Mouse (Mus musculus) lung, embryonic 16.5 days (tissue): ENCODE measurements around the gene Frmd4a. TPM values are rescaled to one million over a fixed set of nuclear protein-coding genes. Genes with fewer than 3 reads are reported as not detected.

ENCODE experiments used
- ATAC-seq: fragments of 200-750 bp; cut with Nextera tagmentation; 2 replicates; pipeline ENCODE4 v1.8.0; 2017; ENCODE audit warnings: low read depth, mild to moderate bottlenecking, moderate library complexity
- H3K27ac ChIP-seq: fragments of 300-500 bp; sonication (generic); 2 replicates; pipeline ENCODE4 v1.5.1; 2014; ENCODE audit warnings: mild to moderate bottlenecking, control low read depth, low read length
- H3K27me3 ChIP-seq: fragments of 300-500 bp; sonication (generic); 2 replicates; pipeline ENCODE4 v1.6.1; 2014; ENCODE audit warnings: low read depth, low read length, mixed read lengths; ENCODE audit not compliant: control insufficient read depth, insufficient read depth
- H3K36me3 ChIP-seq: fragments of 300-500 bp; sonication (generic); 2 replicates; pipeline ENCODE4 v1.6.1; 2014; ENCODE audit warnings: low read length; ENCODE audit not compliant: control insufficient read depth, insufficient read depth
- H3K4me1 ChIP-seq: fragments of 300-500 bp; sonication (generic); replicated peaks from 2 replicates; pipeline ENCODE4 v1.6.1; 2014; ENCODE audit warnings: low read length, mixed read lengths; ENCODE audit not compliant: control insufficient read depth, insufficient read depth
- H3K4me2 ChIP-seq: fragments of 300-500 bp; sonication (generic); 2 replicates; pipeline ENCODE4 v1.6.1; 2014; ENCODE audit warnings: low read depth, low read length, control low read depth
- H3K4me3 ChIP-seq: fragments of 300-500 bp; sonication (generic); 2 replicates; pipeline ENCODE4 v1.5.1; 2014; ENCODE audit warnings: mild to moderate bottlenecking, low read length, control low read depth
- H3K9ac ChIP-seq: fragments of 300-500 bp; sonication (generic); 2 replicates; pipeline ENCODE4 v1.6.1; 2014; ENCODE audit warnings: low read length, control low read depth
- H3K9me3 ChIP-seq: fragments of 300-500 bp; sonication (generic); 2 replicates; pipeline ENCODE4 v1.6.1; 2016; ENCODE audit warnings: low read length; ENCODE audit not compliant: control insufficient read depth
- WGBS: fragments of 180-500 bp; shearing (Covaris S2); extraction: QIAGEN DNeasy Blood & Tissue Kit; methylation state at CpG from one replicate; pipeline ENCODE4 v1.1.7; 2014; 5-methylcytosine and 5-hydroxymethylcytosine counted together
- polyA plus RNA-seq: library from polyadenylated mRNA; unstranded; fragments of >200 nt; fragmentation: Nextera tagmentation; extraction: Ambion mirVana; gene quantifications from 2 replicates; pipeline ENCODE4 v1.2.1, GENCODE M21; 2015

Frmd4a gene
- polyA plus RNA-seq, 1 experiment from 2014 or later: 29.1 TPM

GRCm38 (mm10) chr2:4649646-4650045, 632.1 kb downstream of the Frmd4a start:
- no peak for ATAC-seq
- Histone ChIP-seq H3K36me3 (peaks cover 6% of the 10 kb centered on the region; the same call in 1 of the 2 replicates), H3K9ac (0 out of 2 replicates have a peak overlapping the region, but pooled peaks have one; percentile 11), H3K9me3 (no peaks in the 10 kb centered on the region), H3K27ac (no peak overlapping the region), H3K27me3 (no peaks in the 10 kb centered on the region), H3K4me1 (peaks cover 15% of the 10 kb centered on the region), H3K4me3 (no peak overlapping the region), H3K4me2 (no peak overlapping the region)
- whole genome bisulfite sequencing: 100% methylated on average over 2 of the region's 2 CpGs

DNA sequence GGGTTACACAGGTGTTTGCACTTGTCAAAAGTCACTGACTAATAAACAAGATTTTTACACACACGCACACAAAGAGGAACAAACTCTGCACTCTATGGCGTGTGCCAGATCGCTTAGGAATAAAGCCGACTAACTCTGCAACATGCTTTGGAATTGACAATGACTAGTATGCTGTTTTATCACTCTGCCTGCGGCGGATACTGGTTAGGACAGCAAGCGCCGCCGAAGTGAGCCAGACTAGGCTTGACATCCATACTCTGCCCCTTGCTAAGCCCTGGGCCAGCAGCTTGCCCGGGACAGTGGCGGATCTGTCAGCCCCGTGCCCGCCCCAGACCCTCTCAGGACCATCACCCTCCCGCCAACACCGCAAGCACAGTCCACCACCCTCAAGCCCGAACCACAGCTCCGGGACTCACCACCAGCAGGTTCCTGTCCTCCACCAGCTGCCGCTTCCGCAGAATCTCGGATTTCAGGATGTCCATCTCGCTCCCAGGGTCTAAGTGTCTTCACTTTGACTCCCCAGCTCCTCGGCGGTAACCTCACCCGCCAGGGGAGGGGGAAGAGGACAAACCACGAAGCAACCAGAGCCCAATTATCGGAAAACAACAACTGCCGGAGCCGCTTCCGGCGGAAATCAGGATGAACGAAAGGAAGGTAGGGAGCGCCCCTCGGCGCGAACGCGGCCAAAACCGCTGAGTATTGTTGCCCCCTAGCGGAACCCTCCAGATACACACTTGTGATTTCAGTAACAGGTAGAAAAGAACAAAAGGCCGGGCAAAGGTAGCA, 634.2 kb downstream of the Frmd4a start, which contains the start of gene Prpf18:
Gene Prpf18 (minus strand): TSS at position 614 of the 786 bp plus-strand sequence.
- Histone ChIP-seq H3K4me3 (peak within 1 kb of the TSS; percentile 93), H3K9me3 (no peaks in the 10 kb centered on the region), H3K36me3 (no peaks in the 10 kb centered on the region), H3K4me2 (peak within 1 kb of the TSS; percentile 59), H3K9ac (peak within 1 kb of the TSS; percentile 96), H3K27me3 (no peaks in the 10 kb centered on the region), H3K27ac (peak within 1 kb of the TSS; percentile 56), H3K4me1 (peaks cover 15% of the 10 kb centered on the region)
- peak; percentile 83 for ATAC-seq
- 2% methylated on average over 40 of the region's 40 CpGs for WGBS

- Histone ChIP-seq H3K9me3 (no peaks in the 10 kb centered on the region), H3K9ac (no peak overlapping the region), H3K4me3 (no peak overlapping the region), H3K27ac (no peak overlapping the region), H3K4me1 (no peaks in the 10 kb centered on the region), H3K4me2 (no peak overlapping the region), H3K27me3 (no peaks in the 10 kb centered on the region), H3K36me3 (no peaks in the 10 kb centered on the region)
- 84% methylated on average over 2 of the region's 2 CpGs for WGBS
- no peak for ATAC-seq
Measured at GRCm38 (mm10) chr2:4660677-4661076, 643.2 kb downstream of the Frmd4a start.
